8 mouse cellular contexts compared by ENCODE assay signal in the genomic region with DNA sequence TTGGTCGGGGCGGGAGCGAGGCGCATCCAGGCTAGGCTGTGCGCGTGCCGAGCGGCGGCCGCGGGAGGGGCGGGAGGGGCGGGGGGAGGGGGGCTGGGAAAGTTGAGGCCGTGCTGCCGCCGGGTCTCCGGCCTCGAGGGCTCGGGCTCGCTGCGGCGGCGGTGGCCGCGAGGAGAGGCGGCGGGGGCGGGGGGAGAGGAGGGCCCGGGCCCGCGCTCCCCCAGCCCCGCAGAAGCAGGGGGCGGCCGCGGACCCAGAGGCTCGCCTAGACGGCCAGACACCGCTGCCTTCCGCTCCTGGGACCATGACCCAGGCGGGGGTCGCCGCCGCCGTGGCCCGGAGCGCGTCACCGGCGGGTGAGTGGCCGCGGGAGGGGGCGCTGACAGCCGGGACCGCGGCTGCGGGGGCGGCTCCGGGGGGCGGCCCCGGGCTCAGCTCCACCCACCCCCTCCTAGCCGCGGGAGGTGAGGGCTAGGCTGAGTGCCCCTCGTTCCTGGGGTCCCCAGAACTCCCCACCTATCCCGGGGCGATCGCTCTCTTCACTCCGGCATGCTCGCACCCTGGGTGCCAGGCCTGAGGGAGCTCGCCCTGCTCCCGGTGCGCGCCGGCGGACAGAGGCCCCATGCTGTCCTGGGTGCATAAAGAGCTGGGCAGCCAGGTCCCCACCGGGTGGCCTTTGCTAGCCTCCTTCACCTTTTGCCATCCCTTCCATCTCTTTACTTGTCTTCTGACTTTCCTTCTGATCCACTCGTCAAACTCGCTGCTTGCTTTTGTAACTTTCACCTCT. TPM values are rescaled to one million over a fixed set of nuclear protein-coding genes. Genes with fewer than 3 reads are reported as not detected.
DNase-seq lines count a peak whose midpoint lies in the region; ATAC-seq and TF ChIP-seq lines count a peak whose summit lies in the region.

TSS of gene Usf3 (plus strand) at position 92 of the 787 bp plus-strand sequence.

- H3K36me3 ChIP-seq in neural tube, embryonic 11.5 days (ENCODE audit: control insufficient read depth, insufficient read depth, low read length), result no peaks in the 10 kb centered on the region
- no peaks in the 10 kb centered on the region for H3K36me3 ChIP-seq in embryonic facial prominence, embryonic 11.5 days (replicated peaks; ENCODE audit: control insufficient read depth, insufficient read depth, low read depth, low read length)
- no peaks in the 10 kb centered on the region for H3K36me3 ChIP-seq in intestine, postnatal 0 days (ENCODE audit: control insufficient read depth, insufficient read depth)
- no peaks in the 10 kb centered on the region for H3K36me3 ChIP-seq in limb, embryonic 10.5 days
- H3K36me3 ChIP-seq in midbrain, embryonic 10.5 days, result no peaks in the 10 kb centered on the region

- H3K9me3 ChIP-seq in neural tube, embryonic 11.5 days (ENCODE audit: control insufficient read depth, low read length), result no peaks in the 10 kb centered on the region
- no peaks in the 10 kb centered on the region for H3K9me3 ChIP-seq in embryonic facial prominence, embryonic 11.5 days (replicated peaks; ENCODE audit: control insufficient read depth, low read length)
- H3K9me3 ChIP-seq in intestine, postnatal 0 days (ENCODE audit: control insufficient read depth), result no peaks in the 10 kb centered on the region
- H3K9me3 ChIP-seq in limb, embryonic 10.5 days (replicated peaks), result no peaks in the 10 kb centered on the region
- no peaks in the 10 kb centered on the region for H3K9me3 ChIP-seq in midbrain, embryonic 10.5 days (replicated peaks)

- peak; percentile 75 for ATAC-seq in neural tube, embryonic 11.5 days (ENCODE audit: insufficient read depth, low FRiP score, low TSS enrichment)
- ATAC-seq in embryonic facial prominence, embryonic 11.5 days (replicated peaks; ENCODE audit: insufficient number of reproducible peaks, low FRiP score, low TSS enrichment, low read depth), result peak; percentile 74
- ATAC-seq in intestine, postnatal 0 days, result peak; percentile 34

- peak; percentile 58 for DNase-seq in neural tube, embryonic 11.5 days (ENCODE audit: low spot score)
- no peak for DNase-seq in neural tube, embryonic 10.5 days (ENCODE audit: extremely low spot score, low spot score)
- no peak for DNase-seq in embryonic facial prominence, embryonic 11.5 days (ENCODE audit: low spot score)
- peak; percentile 98 for DNase-seq in heart, adult 11 months
- peak; percentile 96 for DNase-seq in limb, embryonic 10.5 days (ENCODE audit: low spot score)
- no peak for DNase-seq in midbrain, embryonic 10.5 days (ENCODE audit: low spot score)
- peak; percentile 61 to 66 for DNase-seq in spleen, adult 18-20 months

- under 1% methylated on average over 28 of the region's 77 CpGs for WGBS in neural tube, embryonic 11.5 days
- under 1% methylated on average over 46 of the region's 77 CpGs for WGBS in embryonic facial prominence, embryonic 11.5 days
- WGBS in intestine, postnatal 0 days, result 1% methylated on average over 54 of the region's 77 CpGs
- WGBS in limb, embryonic 10.5 days, result under 1% methylated on average over 66 of the region's 77 CpGs
- WGBS in midbrain, embryonic 10.5 days, result under 1% methylated on average over 76 of the region's 77 CpGs

- H3K9ac ChIP-seq in neural tube, embryonic 11.5 days (ENCODE audit: low read length), result peak within 1 kb of the TSS; percentile 93
- H3K9ac ChIP-seq in embryonic facial prominence, embryonic 11.5 days (replicated peaks; ENCODE audit: low read length), result peak within 1 kb of the TSS; percentile 95
- peak within 1 kb of the TSS; percentile 92 for H3K9ac ChIP-seq in intestine, postnatal 0 days (ENCODE audit: low read depth, low read length)

- no peaks in the 10 kb centered on the region for H3K27me3 ChIP-seq in neural tube, embryonic 11.5 days (ENCODE audit: control insufficient read depth, insufficient read depth, low read length)
- H3K27me3 ChIP-seq in embryonic facial prominence, embryonic 11.5 days (ENCODE audit: control insufficient read depth, insufficient read depth, low read length), result no peaks in the 10 kb centered on the region
- no peaks in the 10 kb centered on the region for H3K27me3 ChIP-seq in intestine, postnatal 0 days (replicated peaks; ENCODE audit: control insufficient read depth, insufficient read depth, low read length)
- no peaks in the 10 kb centered on the region for H3K27me3 ChIP-seq in limb, embryonic 10.5 days (ENCODE audit: low read depth, poor library complexity, severe bottlenecking)
- H3K27me3 ChIP-seq in midbrain, embryonic 10.5 days (ENCODE audit: low read depth, poor library complexity, severe bottlenecking), result no peaks in the 10 kb centered on the region

- no peak for TF ChIP-seq CTCF in intestine, postnatal 0 days (IDR thresholded peaks at IDR 0.05; ENCODE audit: low read depth)

- peak within 1 kb of the TSS; percentile 74 for H3K4me2 ChIP-seq in neural tube, embryonic 11.5 days (ENCODE audit: low read depth)
- peak within 1 kb of the TSS; percentile 67 for H3K4me2 ChIP-seq in embryonic facial prominence, embryonic 11.5 days (ENCODE audit: low read depth, low read length)
- H3K4me2 ChIP-seq in intestine, postnatal 0 days (replicated peaks; ENCODE audit: low read depth), result peak within 1 kb of the TSS; percentile 79

- peak within 1 kb of the TSS; percentile 87 for H3K27ac ChIP-seq in neural tube, embryonic 11.5 days (ENCODE audit: low read depth, low read length)
- H3K27ac ChIP-seq in embryonic facial prominence, embryonic 11.5 days (replicated peaks; ENCODE audit: low read depth, low read length), result peak within 1 kb of the TSS; percentile 86
- H3K27ac ChIP-seq in intestine, postnatal 0 days (ENCODE audit: low read depth, low read length), result peak within 1 kb of the TSS; percentile 95
- peak within 1 kb of the TSS; percentile 99 for H3K27ac ChIP-seq in limb, embryonic 10.5 days
- peak within 1 kb of the TSS; percentile 99 for H3K27ac ChIP-seq in midbrain, embryonic 10.5 days (replicated peaks)

- peaks cover 4% of the 10 kb centered on the region; the same call in 1 of the 2 replicates for H3K4me1 ChIP-seq in neural tube, embryonic 11.5 days (ENCODE audit: control insufficient read depth, insufficient read depth, low read length)
- H3K4me1 ChIP-seq in embryonic facial prominence, embryonic 11.5 days (ENCODE audit: control insufficient read depth, insufficient read depth, low read length), result no peaks in the 10 kb centered on the region
- H3K4me1 ChIP-seq in intestine, postnatal 0 days (replicated peaks; ENCODE audit: control insufficient read depth, insufficient read depth, low read length), result no peaks in the 10 kb centered on the region
- peaks cover 17% of the 10 kb centered on the region; the same call in 1 of the 2 replicates for H3K4me1 ChIP-seq in limb, embryonic 10.5 days
- peaks cover 24% of the 10 kb centered on the region for H3K4me1 ChIP-seq in midbrain, embryonic 10.5 days

- peak within 1 kb of the TSS; percentile 89 for H3K4me3 ChIP-seq in neural tube, embryonic 11.5 days (ENCODE audit: low read depth, low read length)
- peak within 1 kb of the TSS; percentile 96 for H3K4me3 ChIP-seq in embryonic facial prominence, embryonic 11.5 days (ENCODE audit: low read depth, low read length)
- peak within 1 kb of the TSS; percentile 96 for H3K4me3 ChIP-seq in intestine, postnatal 0 days (ENCODE audit: low read depth, low read length)
- H3K4me3 ChIP-seq in limb, embryonic 10.5 days, result peak within 1 kb of the TSS; percentile 91
- peak within 1 kb of the TSS; percentile 93 for H3K4me3 ChIP-seq in midbrain, embryonic 10.5 days

RNA-seq across cellular contexts. Expression of gene Usf3, which starts in this region (rescaled TPM):
- 4.7 and 5.4 TPM in 2 replicates for polyA plus RNA-seq in neural tube, embryonic 11.5 days (2014; fragmentation: Nextera tagmentation; extraction: Ambion mirVana)
- 4.4 and 4.6 TPM in 2 replicates for polyA plus RNA-seq in embryonic facial prominence, embryonic 11.5 days (2014; fragmentation: Nextera tagmentation; extraction: Ambion mirVana)
- polyA plus RNA-seq in intestine, postnatal 0 days (2015; fragmentation: Nextera tagmentation; extraction: Ambion mirVana), result 2.1 and 2.3 TPM in 2 replicates
- 3.2 and 4.2 TPM in 2 replicates for polyA plus RNA-seq in limb, embryonic 10.5 days (2016; fragmentation: Nextera tagmentation; extraction: Ambion mirVana)
- 1.7 and 2.3 TPM in 2 replicates for polyA plus RNA-seq in midbrain, embryonic 10.5 days (2016; fragmentation: Nextera tagmentation; extraction: Ambion mirVana)

Comparison
In these comparisons a context has a peak if more than half of its experiments do, and no peak if none do; other contexts are left out.
1. DNase-seq: peak in neural tube, embryonic 11.5 days (single experiment), heart, adult 11 months (single experiment), limb, embryonic 10.5 days (single experiment) and spleen, adult 18-20 months (2 of 2); none in neural tube, embryonic 10.5 days (single experiment), embryonic facial prominence, embryonic 11.5 days (single experiment) and midbrain, embryonic 10.5 days (single experiment).
2. Peak in every context shown above with its lines, with median percentiles within 50 percentile points of each other: ATAC-seq, H3K27ac ChIP-seq, H3K4me2 ChIP-seq, H3K4me3 ChIP-seq and H3K9ac ChIP-seq.